Mouse (Mus musculus) forebrain, postnatal 0 days (tissue): ENCODE data around the gene Pik3cg. TPM values are rescaled to one million over a fixed set of nuclear protein-coding genes. Genes with fewer than 3 reads are reported as not detected.
A peak's percentile ranks its signal among the peaks of the same experiment; 100 is the strongest.

Experiments
- ATAC-seq: fragments of 200-750 bp; cut with Nextera tagmentation; 2 replicates; pipeline ENCODE4 v1.8.0; 2017; ENCODE audit warnings: mild to moderate bottlenecking, moderate library complexity
- DNase-seq: peaks from one replicate; pipeline ENCODE4 v3.0.0-alpha.2; 2015
- H3K27ac ChIP-seq: fragments of 300-500 bp; sonication (generic); 2 replicates; pipeline ENCODE4 v1.5.1; 2014; ENCODE audit warnings: low read depth, mild to moderate bottlenecking, antibody characterized with exemption, low read length, moderate library complexity, mixed read lengths
- H3K27me3 ChIP-seq: fragments of 300-500 bp; sonication (generic); 2 replicates; pipeline ENCODE4 v1.6.1; 2014; ENCODE audit warnings: mild to moderate bottlenecking, low read length, mixed read lengths; ENCODE audit not compliant: insufficient read depth
- H3K36me3 ChIP-seq: fragments of 300-500 bp; sonication (generic); 2 replicates; pipeline ENCODE4 v1.6.1; 2014; ENCODE audit warnings: mild to moderate bottlenecking, moderate library complexity; ENCODE audit not compliant: insufficient read depth
- H3K4me1 ChIP-seq: fragments of 300-500 bp; sonication (generic); 2 replicates; pipeline ENCODE4 v1.6.1; 2014; ENCODE audit warnings: antibody characterized with exemption; ENCODE audit not compliant: insufficient read depth
- H3K4me2 ChIP-seq: fragments of 300-500 bp; sonication (generic); 2 replicates; pipeline ENCODE4 v1.6.1; 2014; ENCODE audit warnings: low read depth, mild to moderate bottlenecking, moderate library complexity
- H3K4me3 ChIP-seq: fragments of 300-500 bp; sonication (generic); 2 replicates; pipeline ENCODE4 v1.5.1; 2014; ENCODE audit warnings: low read depth, low read length, mixed read lengths
- H3K9ac ChIP-seq: fragments of 300-500 bp; sonication (generic); 2 replicates; pipeline ENCODE4 v1.6.1; 2014; ENCODE audit warnings: mild to moderate bottlenecking
- H3K9me3 ChIP-seq: fragments of 300-500 bp; sonication (generic); 2 replicates; pipeline ENCODE4 v1.6.1; 2016; ENCODE audit warnings: low read length
- CTCF ChIP-seq: sonication (generic); IDR thresholded peaks from 2 replicates; pipeline ENCODE4 v1.5.1; 2016; ENCODE audit warnings: antibody characterized with exemption, control low read depth, low read depth
- WGBS: fragments of 180-500 bp; shearing (Covaris S2); extraction: QIAGEN DNeasy Blood & Tissue Kit; methylation state at CpG from one replicate; pipeline ENCODE4 v1.1.7; 2014; 5-methylcytosine and 5-hydroxymethylcytosine counted together
- polyA plus RNA-seq: library from polyadenylated mRNA; unstranded; fragments of >200 nt; fragmentation: Nextera tagmentation; extraction: Ambion mirVana; gene quantifications from 2 replicates; pipeline ENCODE4 v1.2.1, GENCODE M21; 2015
- total RNA-seq: library from RNA; depleted of rRNA; stranded (reverse); fragments of >200 nt; gene quantifications from 2 replicates; pipeline ENCODE4 v1.2.3, GENCODE M21; 2014

The Pik3cg gene
- total and polyA plus RNA-seq, 2 experiments from 2014 or later: 1.0 to 1.2 TPM

GRCm38 (mm10) chr12:32220387-32220786 lies 11.9 kb upstream of the Pik3cg start:
- 77% methylated on average over 1 of the region's 1 CpGs for WGBS
- no peaks in the 10 kb centered on the region for H3K27me3 ChIP-seq

DNA sequence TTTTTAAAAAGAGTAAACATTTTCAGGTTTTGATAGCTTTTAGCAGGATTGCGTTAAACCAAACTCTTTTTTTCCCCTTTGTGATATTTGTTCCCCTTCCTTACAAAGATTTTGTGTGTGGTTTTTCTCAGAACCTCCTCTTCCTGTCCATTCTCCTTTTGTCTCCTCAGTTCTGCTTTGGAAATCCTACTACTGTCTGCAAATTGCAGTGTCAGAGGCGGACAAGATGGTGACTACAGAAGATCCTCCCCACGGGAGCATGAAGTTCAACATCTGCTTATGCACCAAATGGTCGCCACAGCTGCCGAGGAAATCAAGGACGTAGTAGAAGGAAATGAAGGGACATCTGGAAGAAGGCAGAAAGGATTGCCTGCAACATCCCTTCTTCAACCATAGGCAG lies 6.7 kb upstream of the Pik3cg start:
- DNase-seq (no peak), ATAC-seq (no peak)
- 91% methylated on average over 6 of the region's 6 CpGs for WGBS
- no peak overlapping the region for H3K9ac ChIP-seq
- H3K27ac ChIP-seq: no peak overlapping the region
- H3K27me3 ChIP-seq: no peaks in the 10 kb centered on the region
- H3K9me3 ChIP-seq: no peaks in the 10 kb centered on the region
- H3K4me3 ChIP-seq: no peak overlapping the region
- 0 out of 2 replicates have a peak, but pooled peaks cover 9% of the 10 kb centered on the region for H3K4me1 ChIP-seq
- no peaks in the 10 kb centered on the region for H3K36me3 ChIP-seq
- TF ChIP-seq CTCF: no peak
- H3K4me2 ChIP-seq: no peak overlapping the region

More at GRCm38 (mm10) chr12:32220387-32220786, 11.9 kb upstream of the Pik3cg start:
- no peak for TF ChIP-seq CTCF
- ATAC-seq (no peak), DNase-seq (no peak)
- Histone ChIP-seq H3K36me3 (no peaks in the 10 kb centered on the region), H3K4me1 (no peaks in the 10 kb centered on the region), H3K4me3 (no peak overlapping the region), H3K4me2 (no peak overlapping the region), H3K9me3 (no peaks in the 10 kb centered on the region), H3K9ac (no peak overlapping the region), H3K27ac (no peak overlapping the region)

GRCm38 (mm10) chr12:32212702-32213101 lies 4.2 kb upstream of the Pik3cg start:
- DNase-seq: no peak
- Histone ChIP-seq H3K27me3 (no peaks in the 10 kb centered on the region), H3K27ac (no peak overlapping the region), H3K4me1 (peaks cover 16% of the 10 kb centered on the region; the same call in 1 of the 2 replicates), H3K4me3 (no peak overlapping the region), H3K9me3 (no peaks in the 10 kb centered on the region), H3K4me2 (no peak overlapping the region), H3K36me3 (no peaks in the 10 kb centered on the region), H3K9ac (no peak overlapping the region)
- WGBS: 92% methylated on average over 5 of the region's 5 CpGs
- ATAC-seq: no peak
- no peak for TF ChIP-seq CTCF

DNA sequence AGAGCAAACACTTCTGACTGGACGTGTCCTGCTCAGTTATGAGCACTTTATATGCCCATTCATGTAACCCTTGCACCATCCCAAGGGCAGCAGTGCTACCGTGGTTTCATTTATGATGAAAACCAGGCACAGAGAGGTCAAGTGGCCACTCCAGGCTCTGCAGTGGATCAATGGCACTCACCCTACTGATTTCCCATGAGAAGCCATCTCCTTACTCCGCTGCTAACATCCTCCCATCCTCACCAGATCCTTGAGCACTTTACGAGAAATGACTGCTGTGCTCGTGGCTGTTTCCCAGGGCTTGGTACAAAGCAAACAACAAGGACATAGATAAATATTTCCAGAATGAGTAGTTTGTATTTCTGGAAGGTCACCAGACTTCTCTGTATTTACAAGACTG lies 3.7 kb upstream of the Pik3cg start:
- Histone ChIP-seq H3K4me3 (no peak overlapping the region), H3K36me3 (no peaks in the 10 kb centered on the region), H3K27ac (no peak overlapping the region), H3K4me1 (peaks cover 16% of the 10 kb centered on the region; the same call in 1 of the 2 replicates), H3K4me2 (no peak overlapping the region), H3K9ac (no peak overlapping the region), H3K9me3 (no peaks in the 10 kb centered on the region), H3K27me3 (no peaks in the 10 kb centered on the region)
- DNase-seq: no peak
- no peak for TF ChIP-seq CTCF
- WGBS: 90% methylated on average over 5 of the region's 5 CpGs
- ATAC-seq: no peak

GRCm38 (mm10) chr12:32211257-32211656 lies 2.8 kb upstream of the Pik3cg start:
- no peaks in the 10 kb centered on the region for H3K36me3 ChIP-seq
- peaks cover 16% of the 10 kb centered on the region; the same call in 1 of the 2 replicates for H3K4me1 ChIP-seq
- no peak overlapping the region for H3K4me2 ChIP-seq
- ATAC-seq (peak; percentile 61), DNase-seq (peak; percentile 30)
- H3K4me3 ChIP-seq: no peak overlapping the region
- H3K9ac ChIP-seq: no peak overlapping the region
- TF ChIP-seq CTCF: no peak
- no peaks in the 10 kb centered on the region for H3K27me3 ChIP-seq
- 20% methylated on average over 4 of the region's 4 CpGs for WGBS
- H3K9me3 ChIP-seq: no peaks in the 10 kb centered on the region
- no peak overlapping the region for H3K27ac ChIP-seq

DNA sequence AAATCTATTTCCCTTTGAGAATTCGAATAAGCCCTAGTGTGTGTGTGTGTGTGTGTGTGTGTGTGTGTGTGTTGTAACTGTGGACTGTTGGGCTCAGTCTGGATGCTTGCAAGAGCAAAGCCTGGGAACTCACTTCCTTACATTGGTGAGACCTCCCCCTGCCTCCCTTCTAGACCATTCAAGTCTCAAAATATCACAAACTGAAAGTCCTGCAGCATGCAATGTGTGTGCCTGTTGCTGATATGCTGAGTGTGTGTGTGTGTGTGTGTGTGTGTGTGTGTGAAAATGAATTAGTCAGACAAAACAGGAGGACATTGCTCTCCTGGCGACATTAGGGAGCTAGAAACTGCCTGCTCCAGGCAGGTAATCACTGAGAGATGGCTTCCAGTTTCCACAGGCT lies 492 bp upstream of the Pik3cg start:
- WGBS: 79% methylated on average over 2 of the region's 2 CpGs
- no peak for TF ChIP-seq CTCF
- Histone ChIP-seq H3K4me2 (no peak overlapping the region), H3K4me3 (no peak overlapping the region), H3K9me3 (no peaks in the 10 kb centered on the region), H3K9ac (no peak overlapping the region), H3K27me3 (no peaks in the 10 kb centered on the region), H3K36me3 (no peaks in the 10 kb centered on the region), H3K4me1 (peaks cover 16% of the 10 kb centered on the region; the same call in 1 of the 2 replicates), H3K27ac (peak overlapping the region; percentile 21; the same call in 1 of the 2 replicates)
- DNase-seq (no peak), ATAC-seq (no peak)

DNA sequence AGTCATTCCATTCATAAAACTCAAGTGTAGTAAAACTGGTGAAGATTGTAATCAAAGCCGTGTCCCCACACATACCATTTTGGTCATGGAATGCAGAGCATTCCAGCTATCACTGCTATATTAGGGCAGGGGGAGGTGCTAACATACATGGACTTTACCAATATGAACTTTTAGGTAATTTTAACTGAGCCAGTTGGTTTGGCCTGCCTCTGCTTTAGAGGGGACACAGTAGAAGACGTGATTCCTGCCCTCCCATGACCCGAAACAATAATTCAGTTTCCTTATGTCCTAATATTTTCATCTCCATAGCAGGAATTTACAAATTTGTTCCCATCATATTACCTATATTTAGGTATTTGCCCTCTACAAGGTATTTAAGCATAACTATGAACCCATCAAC lies 1.3 kb downstream of the Pik3cg start:
- WGBS: 89% methylated on average over 3 of the region's 3 CpGs
- Histone ChIP-seq H3K9ac (no peak overlapping the region), H3K4me3 (no peak overlapping the region), H3K9me3 (no peaks in the 10 kb centered on the region), H3K4me1 (peaks cover 16% of the 10 kb centered on the region; the same call in 1 of the 2 replicates), H3K27ac (no peak overlapping the region), H3K36me3 (no peaks in the 10 kb centered on the region), H3K27me3 (no peaks in the 10 kb centered on the region), H3K4me2 (no peak overlapping the region)
- ATAC-seq: no peak
- TF ChIP-seq CTCF: no peak
- DNase-seq: no peak

GRCm38 (mm10) chr12:32203695-32204094 lies 4.8 kb downstream of the Pik3cg start:
- Histone ChIP-seq H3K4me3 (no peak overlapping the region), H3K27ac (no peak overlapping the region), H3K4me1 (no peaks in the 10 kb centered on the region), H3K36me3 (no peaks in the 10 kb centered on the region), H3K27me3 (no peaks in the 10 kb centered on the region), H3K9ac (no peak overlapping the region), H3K9me3 (no peaks in the 10 kb centered on the region), H3K4me2 (no peak overlapping the region)
- ATAC-seq (no peak; the same call in 1 of the 2 replicates), DNase-seq (no peak)
- TF ChIP-seq CTCF: no peak
- 41% methylated on average over 8 of the region's 8 CpGs for WGBS
